Mouse (Mus musculus): ENCODE data around the gene Zfp827. TPM values are rescaled to one million over a fixed set of nuclear protein-coding genes. Genes with fewer than 3 reads are reported as not detected.

Zfp827 gene
- polyA plus RNA-seq, 1 experiment from 2014 or later: 2.9 TPM

DNA sequence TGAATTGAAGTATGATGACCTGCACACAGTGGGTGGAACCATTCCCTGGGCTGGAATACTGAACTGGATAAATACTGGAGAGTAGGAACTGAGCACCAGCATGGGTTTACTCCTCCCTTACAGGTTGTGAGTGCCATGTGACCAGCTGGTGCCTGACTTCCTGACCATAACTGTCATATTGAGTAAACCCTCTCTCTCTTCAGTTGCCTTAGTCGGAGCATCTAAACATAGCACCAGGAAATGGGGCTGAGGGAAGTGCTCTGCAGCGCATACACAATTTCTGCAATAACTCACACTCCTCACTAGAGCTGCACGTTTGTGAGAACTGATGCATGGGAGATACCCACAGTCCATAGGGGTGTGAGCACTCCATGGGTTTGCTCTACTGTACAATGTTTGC is 211.1 kb downstream of the Zfp827 start:
- Histone ChIP-seq H3K4me3 (ENCODE audit: low read depth, low read length) (no peak overlapping the region), H3K27ac (replicated peaks) (no peak overlapping the region), H3K4me2 (replicated peaks; ENCODE audit: low read depth) (no peak overlapping the region), H3K9ac (ENCODE audit: low read length) (no peak overlapping the region), H3K36me3 (ENCODE audit: control insufficient read depth, insufficient read depth, low read length) (no peaks in the 10 kb centered on the region), H3K9me3 (ENCODE audit: control insufficient read depth, low read length) (no peaks in the 10 kb centered on the region), H3K4me1 (replicated peaks; ENCODE audit: control insufficient read depth, insufficient read depth) (no peaks in the 10 kb centered on the region), H3K27me3 (ENCODE audit: control insufficient read depth, insufficient read depth, low read length) (no peaks in the 10 kb centered on the region)
- no peak for ATAC-seq (ENCODE audit: low FRiP score, low TSS enrichment)
- 76% methylated on average over 3 of the region's 3 CpGs for WGBS
- DNase-seq (ENCODE audit: low spot score): no peak
- no peak for TF ChIP-seq EP300 (optimal IDR thresholded peaks at IDR 0.05)
- no peak for TF ChIP-seq CTCF (IDR thresholded peaks at IDR 0.05; ENCODE audit: low read depth)

DNA sequence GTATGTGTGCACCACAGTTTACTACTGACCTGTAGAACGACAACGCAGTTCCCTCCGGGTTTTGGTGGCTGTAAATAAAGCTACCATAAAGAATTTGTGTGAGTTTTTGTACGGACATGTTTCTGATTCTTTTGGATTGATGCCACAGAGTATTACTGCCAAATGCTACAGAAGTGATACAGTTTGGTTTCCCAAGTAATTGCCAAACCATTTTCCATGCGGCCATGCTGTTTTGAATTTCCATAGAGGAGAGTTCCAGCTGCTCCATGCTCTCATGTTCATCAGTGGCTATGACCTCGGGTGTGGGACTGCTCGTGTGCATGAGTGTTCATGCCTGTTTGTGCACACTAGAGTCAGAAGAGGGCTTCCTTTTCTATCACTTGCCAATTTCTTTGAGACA is 211.8 kb downstream of the Zfp827 start:
- DNase-seq (ENCODE audit: low spot score) (no peak), ATAC-seq (ENCODE audit: low FRiP score, low TSS enrichment) (no peak)
- Histone ChIP-seq H3K4me2 (replicated peaks; ENCODE audit: low read depth) (no peak overlapping the region), H3K4me3 (ENCODE audit: low read depth, low read length) (no peak overlapping the region), H3K4me1 (replicated peaks; ENCODE audit: control insufficient read depth, insufficient read depth) (no peaks in the 10 kb centered on the region), H3K27ac (replicated peaks) (no peak overlapping the region), H3K27me3 (ENCODE audit: control insufficient read depth, insufficient read depth, low read length) (no peaks in the 10 kb centered on the region), H3K9ac (ENCODE audit: low read length) (no peak overlapping the region), H3K9me3 (ENCODE audit: control insufficient read depth, low read length) (no peaks in the 10 kb centered on the region), H3K36me3 (ENCODE audit: control insufficient read depth, insufficient read depth, low read length) (no peaks in the 10 kb centered on the region)
- TF ChIP-seq EP300 (optimal IDR thresholded peaks at IDR 0.05) (no peak), CTCF (IDR thresholded peaks at IDR 0.05; ENCODE audit: low read depth) (no peak)
- 64% methylated on average over 7 of the region's 7 CpGs for WGBS

Other genes with a start within 250 kb of the Zfp827 start
- gene Lsm6, start 207.3 kb upstream of the Zfp827 start, polyA plus RNA-seq (2015; fragmentation: Nextera tagmentation; extraction: Ambion mirVana): 116 and 123 TPM in 2 replicates
- not detected in 2 replicates for gene 1700011L22Rik, start 220.1 kb downstream of the Zfp827 start, polyA plus RNA-seq (2015; fragmentation: Nextera tagmentation; extraction: Ambion mirVana)